14 mouse cellular contexts compared by ENCODE assay signal in the genomic region with DNA sequence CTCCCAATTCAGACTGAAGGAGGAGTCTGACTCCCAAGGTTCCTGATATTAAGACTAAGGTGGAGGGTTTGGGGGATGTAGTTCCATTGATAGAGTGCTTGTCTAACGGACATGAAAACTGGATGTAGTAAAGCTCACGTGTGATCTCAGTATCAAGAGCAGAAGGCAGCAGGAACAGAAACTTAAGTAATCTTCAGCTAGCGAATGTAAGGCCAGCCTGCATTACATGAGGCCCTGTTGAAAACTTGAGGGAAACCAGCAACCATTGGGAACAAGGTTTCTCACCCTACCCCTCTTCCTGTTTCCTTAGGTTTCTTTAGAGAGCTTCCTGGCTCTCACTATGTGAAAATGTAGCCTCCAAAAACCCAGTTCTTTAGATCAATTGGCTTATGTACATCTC.
"Had no signal": no experiment of that assay in that cellular context is flagged by ENCODE, and none has a peak within 500 bp of the region (broad histone marks: within the 10 kb centered on the region; RNA-seq: fewer than 3 reads in every experiment).

No protein-coding gene starts in this region.

- H3K9ac ChIP-seq: kidney, embryonic 15.5 days; liver, embryonic 13.5 days; midbrain, embryonic 13.5 days had no signal

- H3K4me2 ChIP-seq: kidney, embryonic 15.5 days; liver, embryonic 13.5 days; midbrain, embryonic 13.5 days had no signal

- H3K27ac ChIP-seq: kidney, embryonic 15.5 days; liver, embryonic 13.5 days; midbrain, embryonic 10.5 days; midbrain, embryonic 13.5 days had no signal

- ATAC-seq: midbrain, embryonic 13.5 days; midbrain, embryonic 16.5 days had no signal

- H3K9me3 ChIP-seq: kidney, embryonic 15.5 days; liver, embryonic 13.5 days; midbrain, embryonic 10.5 days; midbrain, embryonic 13.5 days had no signal

- H3K4me1 ChIP-seq: liver, embryonic 13.5 days; megakaryocyte, embryonic 14.5 days; midbrain, embryonic 13.5 days had no signal

- H3K36me3 ChIP-seq: kidney, embryonic 15.5 days; liver, embryonic 13.5 days; midbrain, embryonic 10.5 days; midbrain, embryonic 13.5 days had no signal

- H3K27me3 ChIP-seq: kidney, embryonic 15.5 days; liver, embryonic 13.5 days; midbrain, embryonic 13.5 days had no signal

- H3K4me3 ChIP-seq: kidney, embryonic 15.5 days; liver, embryonic 13.5 days; megakaryocyte, embryonic 14.5 days; midbrain, embryonic 10.5 days; midbrain, embryonic 13.5 days had no signal

- DNase-seq: kidney, adult 8-10 months; kidney, postnatal 10 days; kidney, postnatal 36 days; layer of hippocampus, postnatal 36 days; liver, embryonic 13.5 days; lung, adult 2 months; lung, postnatal 14 days; lung, postnatal 4 days; thymus, postnatal 25 days had no signal
